Mouse (Mus musculus) CH12.LX (cell line): ENCODE measurements around the gene Igsf21. TPM values are rescaled to one million over a fixed set of nuclear protein-coding genes. Genes with fewer than 3 reads are reported as not detected.

Source experiments
- DNase-seq: peaks from one replicate; pipeline ENCODE4 v3.0.0-alpha.2; 2013; ENCODE audit errors: extremely low read depth
- H3K27ac ChIP-seq: 2 replicates; pipeline ENCODE4 v1.5.1; 2012; ENCODE audit warnings: low read depth, mild to moderate bottlenecking, control low read depth, moderate library complexity; ENCODE audit not compliant: insufficient read depth
- H3K27me3 ChIP-seq: replicated peaks from 2 replicates; pipeline ENCODE3; 2012; ENCODE audit warnings: inconsistent platforms
- H3K36me3 ChIP-seq, 2 experiments: replicated peaks in 1 of 2; 2 replicates each; pipeline versions ENCODE3 to v1.6.1; 2012; ENCODE audit warnings: inconsistent platforms in 1 of 2, low read length in 1 of 2, mild to moderate bottlenecking in 1 of 2, mixed read lengths in 1 of 2, moderate library complexity in 1 of 2; ENCODE audit not compliant: control insufficient read depth in 1 of 2, insufficient read depth in 1 of 2
- H3K4me1 ChIP-seq, 2 experiments: 2 replicates each; pipeline ENCODE4 v1.6.1; 2012; ENCODE audit warnings: inconsistent platforms in 1 of 2, moderate library complexity in 1 of 2; ENCODE audit not compliant: insufficient read depth in 2 of 2, control insufficient read depth in 1 of 2
- H3K4me2 ChIP-seq: 2 replicates; pipeline ENCODE4 v1.6.1; 2012; ENCODE audit warnings: low read depth, mild to moderate bottlenecking, control low read depth; ENCODE audit not compliant: poor library complexity, insufficient read depth, severe bottlenecking
- H3K4me3 ChIP-seq, 3 experiments: fragments of 150-350 bp in 1 of 3; sonication (generic) in 1 of 3; replicated peaks in 1 of 3; 2 replicates each; pipeline versions ENCODE3 to v1.5.1; 2011 to 2012; ENCODE audit warnings: low read depth in 2 of 3, low read length in 2 of 3, mild to moderate bottlenecking in 2 of 3, moderate library complexity in 2 of 3, control low read depth in 1 of 3, improper control_type of control experiment in 1 of 3, inconsistent platforms in 1 of 3, mixed read lengths in 1 of 3; ENCODE audit not compliant: poor library complexity in 1 of 3
- H3K79me2 ChIP-seq: replicated peaks from 2 replicates; pipeline ENCODE4 v1.6.1; 2012; ENCODE audit warnings: mild to moderate bottlenecking, moderate library complexity; ENCODE audit not compliant: control insufficient read depth, poor library complexity, insufficient read depth, severe bottlenecking; ENCODE audit errors: extremely low read depth
- H3K9ac ChIP-seq: 2 replicates; pipeline ENCODE4 v1.6.1; 2012; ENCODE audit warnings: low read depth, mild to moderate bottlenecking, control low read depth, moderate library complexity; ENCODE audit not compliant: insufficient read depth
- H3K9me3 ChIP-seq: replicated peaks from 2 replicates; pipeline ENCODE3; 2012; ENCODE audit warnings: low read length, inconsistent platforms, mixed read lengths
- CHD1 ChIP-seq: IDR thresholded peaks from 2 replicates; pipeline ENCODE4 v1.6.1; 2012; ENCODE audit warnings: low read depth, low read length, improper control_type of control experiment, inconsistent platforms
- CHD2 ChIP-seq: IDR thresholded peaks from 2 replicates; pipeline ENCODE4 v1.6.1; 2011; ENCODE audit warnings: low read length, improper control_type of control experiment
- CTCF ChIP-seq, 2 experiments: IDR thresholded peaks in 1 of 2; conservative IDR thresholded peaks in 1 of 2; 2 replicates each; pipeline ENCODE4 v1.5.1; 2011 to 2012; ENCODE audit warnings: low read depth in 2 of 2, low read length in 2 of 2, improper control_type of control experiment in 1 of 2, inconsistent platforms in 1 of 2, mild to moderate bottlenecking in 1 of 2, moderate library complexity in 1 of 2
- ELF1 ChIP-seq: IDR thresholded peaks from 2 replicates; pipeline ENCODE4 v1.6.1; 2014; ENCODE audit warnings: low read depth, mild to moderate bottlenecking, inconsistent platforms, low read length, improper control_type of control experiment
- ETS1 ChIP-seq: conservative IDR thresholded peaks from 2 replicates; pipeline ENCODE4 v1.6.1; 2012; ENCODE audit warnings: low read depth, mild to moderate bottlenecking, inconsistent platforms, low read length, improper control_type of control experiment, moderate library complexity
- GABPA ChIP-seq: IDR thresholded peaks from 2 replicates; pipeline ENCODE4 v1.6.1; 2012; ENCODE audit warnings: low read depth, low read length, improper control_type of control experiment, inconsistent platforms; ENCODE audit not compliant: insufficient replicate concordance
- IRF4 ChIP-seq: IDR thresholded peaks from 2 replicates; pipeline ENCODE4 v1.6.1; 2014; ENCODE audit warnings: low read depth, mild to moderate bottlenecking, inconsistent platforms, low read length, improper control_type of control experiment
- JUN ChIP-seq: IDR thresholded peaks from 2 replicates; pipeline ENCODE4 v1.6.1; 2011; ENCODE audit warnings: low read depth, mild to moderate bottlenecking, low read length, improper control_type of control experiment, moderate library complexity; ENCODE audit not compliant: insufficient read depth
- JUND ChIP-seq: conservative IDR thresholded peaks from 2 replicates; pipeline ENCODE4 v1.6.1; 2011; ENCODE audit warnings: low read depth, low read length, improper control_type of control experiment
- MAFK ChIP-seq: IDR thresholded peaks from 2 replicates; pipeline ENCODE4 v1.6.1; 2011; ENCODE audit warnings: low read length, improper control_type of control experiment; ENCODE audit not compliant: insufficient replicate concordance
- MAZ ChIP-seq: IDR thresholded peaks from 2 replicates; pipeline ENCODE4 v1.6.1; 2012; ENCODE audit warnings: low read depth, mild to moderate bottlenecking, inconsistent platforms, low read length, improper control_type of control experiment, moderate library complexity
- MXI1 ChIP-seq: IDR thresholded peaks from 2 replicates; pipeline ENCODE4 v1.6.1; 2011; ENCODE audit warnings: mild to moderate bottlenecking, low read depth, low read length, improper control_type of control experiment
- MYC ChIP-seq: IDR thresholded peaks from 2 replicates; pipeline ENCODE4 v1.6.1; 2011; ENCODE audit warnings: low read depth, mild to moderate bottlenecking, improper control_type of control experiment, low read length
- NELFE ChIP-seq: IDR thresholded peaks from 2 replicates; pipeline ENCODE4 v1.6.1; 2011; ENCODE audit warnings: low read depth, low read length, improper control_type of control experiment
- PAX5 ChIP-seq: IDR thresholded peaks from 2 replicates; pipeline ENCODE4 v1.6.1; 2012; ENCODE audit warnings: low read length, inconsistent platforms, mixed read lengths
- POLR2A ChIP-seq: IDR thresholded peaks from 2 replicates; pipeline ENCODE4 v1.6.1; 2011; ENCODE audit warnings: low read depth, mild to moderate bottlenecking, improper control_type of control experiment, low read length
- TBP ChIP-seq: conservative IDR thresholded peaks from 2 replicates; pipeline ENCODE4 v1.6.1; 2011; ENCODE audit warnings: low read depth, low read length, improper control_type of control experiment
- TCF12 ChIP-seq: IDR thresholded peaks from 2 replicates; pipeline ENCODE4 v1.6.1; 2014; ENCODE audit warnings: low read depth, mild to moderate bottlenecking, inconsistent platforms, low read length, improper control_type of control experiment
- UBTF ChIP-seq: IDR thresholded peaks from 2 replicates; pipeline ENCODE4 v1.6.1; 2012; ENCODE audit warnings: low read depth, mild to moderate bottlenecking, inconsistent platforms, low read length, improper control_type of control experiment, moderate library complexity
- USF1 ChIP-seq: IDR thresholded peaks from 2 replicates; pipeline ENCODE4 v1.6.1; 2014; ENCODE audit warnings: low read depth, mild to moderate bottlenecking, inconsistent platforms, low read length, improper control_type of control experiment
- USF2 ChIP-seq: conservative IDR thresholded peaks from 2 replicates; pipeline ENCODE4 v1.6.1; 2011; ENCODE audit warnings: low read depth, low read length, improper control_type of control experiment
- ZC3H11A ChIP-seq: IDR thresholded peaks from 2 replicates; pipeline ENCODE4 v1.6.1; 2012; ENCODE audit warnings: low read depth, mild to moderate bottlenecking, inconsistent platforms, low read length, improper control_type of control experiment
- ZKSCAN1 ChIP-seq: IDR thresholded peaks from 2 replicates; pipeline ENCODE4 v1.6.1; 2012; ENCODE audit warnings: low read depth, inconsistent platforms, low read length, improper control_type of control experiment, borderline replicate concordance
- ZMIZ1 ChIP-seq: IDR thresholded peaks from 2 replicates; pipeline ENCODE4 v1.6.1; 2012; ENCODE audit warnings: low read depth, mild to moderate bottlenecking, inconsistent platforms, low read length, improper control_type of control experiment
- ZNF384 ChIP-seq: IDR thresholded peaks from 2 replicates; pipeline ENCODE4 v1.6.1; 2012; ENCODE audit warnings: low read depth, low read length, improper control_type of control experiment, inconsistent platforms
- dilution Hi-C: fragments of 300-500 bp; cut with MboI; formaldehyde crosslinking; loops from 2 replicates; pipeline ENCODE4 v1.14.3; 2020; ENCODE audit warnings: low sequenced_read_pairs; ENCODE audit not compliant: extremely low pct_unique_long_range_greater_than_20kb, extremely low pct_ligation_motif_present
- in situ Hi-C: fragments of 300-500 bp; cut with MboI; formaldehyde crosslinking; loops from 3 replicates; pipeline ENCODE4 v1.14.3; 2019; ENCODE audit warnings: low sequenced_read_pairs, low pct_ligation_motif_present, low pct_unique_long_range_greater_than_20kb, mixed read lengths
- polyA plus RNA-seq: library from polyadenylated mRNA; unstranded; fragments of >175 nt; gene quantifications from 2 replicates; pipeline ENCODE4 v1.2.1, GENCODE M21; 2012; ENCODE audit warnings: low read depth; ENCODE audit not compliant: insufficient read length
- total RNA-seq, 2 experiments: library from RNA; depleted of rRNA; stranded (reverse); fragments of 300-350 nt in 1 of 2; fragments of >200 nt in 1 of 2; gene quantifications; 2 replicates each; pipeline ENCODE4 v1.2.3; 2012 to 2014

The Igsf21 gene
- total and polyA plus RNA-seq, 3 experiments, result not detected

- no peak overlapping the region for H3K27ac ChIP-seq
- H3K9ac ChIP-seq, result no peak overlapping the region
- H3K9me3 ChIP-seq, result peaks cover 92% of the 10 kb centered on the region
- no peak overlapping the region for H3K4me3 ChIP-seq
- H3K79me2 ChIP-seq, result no peaks in the 10 kb centered on the region
- H3K36me3 ChIP-seq, result no peaks in the 10 kb centered on the region
- DNase-seq, result no peak
- TF ChIP-seq ZMIZ1 (no peak), MAFK (no peak), UBTF (no peak), ZKSCAN1 (no peak), ETS1 (no peak), USF2 (no peak), ELF1 (no peak), MYC (no peak), CHD1 (no peak), CHD2 (no peak), MXI1 (no peak), CTCF (conservative IDR thresholded peaks at IDR 0.05 in 1 of 2, IDR thresholded peaks at IDR 0.05 in 1 of 2; ENCODE audit: low read depth in 2 of 2, low read length in 2 of 2) (no peak), POLR2A (no peak), TBP (no peak), PAX5 (no peak), ZNF384 (no peak)
- no peaks in the 10 kb centered on the region for H3K27me3 ChIP-seq
- dilution Hi-C loops, result no loop called here
- in situ Hi-C loops, result no loop called here
- no peak overlapping the region for H3K4me2 ChIP-seq
- no peaks in the 10 kb centered on the region for H3K4me1 ChIP-seq
Observed at GRCm38 (mm10) chr4:140053042-140053441, 193.5 kb downstream of the Igsf21 start.

GRCm38 (mm10) chr4:140052575-140052974 is 194.0 kb downstream of the Igsf21 start:
- peaks cover 92% of the 10 kb centered on the region for H3K9me3 ChIP-seq
- H3K27me3 ChIP-seq, result no peaks in the 10 kb centered on the region
- H3K4me2 ChIP-seq, result no peak overlapping the region
- H3K4me3 ChIP-seq, result no peak overlapping the region
- dilution Hi-C loops (no loop called here), in situ Hi-C loops (no loop called here)
- no peak overlapping the region for H3K9ac ChIP-seq
- H3K36me3 ChIP-seq, result no peaks in the 10 kb centered on the region
- H3K79me2 ChIP-seq, result no peaks in the 10 kb centered on the region
- no peak overlapping the region for H3K27ac ChIP-seq
- TF ChIP-seq ZC3H11A (no peak), MAZ (no peak), IRF4 (no peak), UBTF (no peak), JUN (no peak), JUND (no peak), CHD2 (no peak), GABPA (no peak), POLR2A (no peak), NELFE (no peak), CHD1 (no peak), USF1 (no peak), ELF1 (no peak), TCF12 (no peak)
- TF ChIP-seq, all 38 proteins: peak for 0
- H3K4me1 ChIP-seq, result no peaks in the 10 kb centered on the region
- no peak for DNase-seq
